Mouse (Mus musculus) liver, embryonic 13.5 days (tissue): ENCODE measurements around the gene 4632433K11Rik. TPM values are rescaled to one million over a fixed set of nuclear protein-coding genes. Genes with fewer than 3 reads are reported as not detected.

ENCODE experiments used
- ATAC-seq: fragments of 200-750 bp; cut with Nextera tagmentation; 2 replicates; pipeline ENCODE4 v1.8.0; 2017; ENCODE audit warnings: low read depth, mild to moderate bottlenecking, moderate number of reproducible peaks, moderate library complexity
- DNase-seq: peaks from one replicate; pipeline ENCODE4 v3.0.0; 2022
- H3K27ac ChIP-seq: fragments of 300-500 bp; sonication (generic); 2 replicates; pipeline ENCODE4 v1.5.1; 2015; ENCODE audit warnings: moderate library complexity, mild to moderate bottlenecking, inconsistent platforms
- H3K27me3 ChIP-seq: fragments of 300-500 bp; sonication (generic); 2 replicates; pipeline ENCODE4 v1.6.1; 2015; ENCODE audit warnings: mild to moderate bottlenecking, inconsistent platforms
- H3K36me3 ChIP-seq: fragments of 300-500 bp; sonication (generic); 2 replicates; pipeline ENCODE4 v1.6.1; 2015; ENCODE audit warnings: mild to moderate bottlenecking, inconsistent platforms
- H3K4me1 ChIP-seq: fragments of 300-500 bp; sonication (generic); replicated peaks from 2 replicates; pipeline ENCODE4 v1.6.1; 2015; ENCODE audit warnings: inconsistent platforms
- H3K4me2 ChIP-seq: fragments of 300-500 bp; sonication (generic); 2 replicates; pipeline ENCODE4 v1.6.1; 2015; ENCODE audit warnings: inconsistent platforms, mild to moderate bottlenecking, moderate library complexity
- H3K4me3 ChIP-seq: fragments of 300-500 bp; sonication (generic); replicated peaks from 2 replicates; pipeline ENCODE4 v1.5.1; 2015; ENCODE audit warnings: mild to moderate bottlenecking, inconsistent platforms
- H3K9ac ChIP-seq: fragments of 300-500 bp; sonication (generic); 2 replicates; pipeline ENCODE4 v1.6.1; 2015; ENCODE audit warnings: mild to moderate bottlenecking, inconsistent platforms
- H3K9me3 ChIP-seq: fragments of 300-500 bp; sonication (generic); replicated peaks from 2 replicates; pipeline ENCODE4 v1.6.1; 2016; ENCODE audit warnings: inconsistent platforms
- WGBS: fragments of 180-500 bp; shearing (Covaris S2); methylation state at CpG from one replicate; pipeline ENCODE4 v1.1.7; 2015; ENCODE audit not compliant: insufficient replicate concordance; 5-methylcytosine and 5-hydroxymethylcytosine counted together
- polyA plus RNA-seq: library from polyadenylated mRNA; unstranded; fragments of >200 nt; fragmentation: Nextera tagmentation; extraction: Ambion mirVana; gene quantifications from 2 replicates; pipeline ENCODE4 v1.2.1, GENCODE M21; 2015

The 4632433K11Rik gene
- polyA plus RNA-seq, 1 experiment from 2014 or later = 0.09 TPM

DNA sequence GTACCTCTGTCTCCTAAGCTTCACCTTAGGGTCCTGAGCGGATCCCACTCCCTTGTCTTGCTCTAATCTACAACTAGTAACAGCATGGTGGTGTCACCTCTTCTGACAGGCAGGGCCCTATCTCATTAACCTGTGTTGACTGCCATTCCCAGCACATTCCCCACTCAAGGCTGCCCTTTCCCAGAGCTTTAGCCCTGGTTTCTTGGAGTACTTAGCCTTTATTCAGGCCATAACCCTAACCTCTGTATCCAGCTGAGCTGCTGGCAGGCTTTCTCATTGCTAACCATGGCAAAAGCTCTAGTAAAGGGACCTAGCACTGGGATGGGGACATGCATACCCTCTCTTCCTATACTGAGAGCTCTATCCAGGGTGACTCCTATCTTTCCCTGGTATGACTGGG lies 24.7 kb downstream of the 4632433K11Rik start:
- H3K9me3 ChIP-seq = no peaks in the 10 kb centered on the region
- ATAC-seq = no peak
- H3K27me3 ChIP-seq = peaks cover 59% of the 10 kb centered on the region

DNA sequence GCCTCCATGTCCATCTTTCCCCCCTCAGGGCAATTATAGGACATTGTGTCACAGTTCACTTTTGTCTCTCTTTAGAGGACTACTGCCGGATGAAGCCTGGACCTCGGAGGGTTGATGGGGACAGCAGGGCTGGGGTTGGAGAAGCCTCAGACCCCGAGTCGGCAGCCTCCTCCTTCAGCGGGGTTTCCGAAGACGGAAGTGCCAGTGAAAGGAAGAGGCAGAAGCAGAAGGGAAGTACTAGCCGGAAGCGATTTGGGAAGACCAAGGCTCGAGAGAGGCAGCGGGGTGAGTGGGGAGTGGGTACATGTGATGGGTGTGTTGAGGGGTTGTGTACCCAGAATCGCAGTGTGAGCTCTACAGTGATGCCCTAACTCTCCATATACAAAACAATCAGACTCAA lies 25.5 kb downstream of the 4632433K11Rik start:
- Histone ChIP-seq H3K4me3 (no peak overlapping the region), H3K27me3 (peaks cover 51% of the 10 kb centered on the region), H3K4me2 (peak overlapping the region; percentile 98), H3K27ac (no peak overlapping the region), H3K9ac (peak overlapping the region; percentile 92; the same call in 1 of the 2 replicates), H3K36me3 (peaks cover 4% of the 10 kb centered on the region; the same call in 1 of the 2 replicates), H3K4me1 (peaks cover 35% of the 10 kb centered on the region), H3K9me3 (no peaks in the 10 kb centered on the region)
- WGBS = 81% methylated on average over 12 of the region's 12 CpGs
- no peak for DNase-seq
- ATAC-seq = no peak

More for the DNA sequence above, 24.7 kb downstream of the 4632433K11Rik start:
- H3K9ac ChIP-seq = no peak overlapping the region
- no peak overlapping the region for H3K4me2 ChIP-seq
- DNase-seq = no peak
- H3K27ac ChIP-seq = no peak overlapping the region
- WGBS = 77% methylated on average over 1 of the region's 1 CpGs
- H3K36me3 ChIP-seq = no peaks in the 10 kb centered on the region; the same call in 1 of the 2 replicates
- H3K4me1 ChIP-seq = peaks cover 33% of the 10 kb centered on the region
- no peak overlapping the region for H3K4me3 ChIP-seq

DNA sequence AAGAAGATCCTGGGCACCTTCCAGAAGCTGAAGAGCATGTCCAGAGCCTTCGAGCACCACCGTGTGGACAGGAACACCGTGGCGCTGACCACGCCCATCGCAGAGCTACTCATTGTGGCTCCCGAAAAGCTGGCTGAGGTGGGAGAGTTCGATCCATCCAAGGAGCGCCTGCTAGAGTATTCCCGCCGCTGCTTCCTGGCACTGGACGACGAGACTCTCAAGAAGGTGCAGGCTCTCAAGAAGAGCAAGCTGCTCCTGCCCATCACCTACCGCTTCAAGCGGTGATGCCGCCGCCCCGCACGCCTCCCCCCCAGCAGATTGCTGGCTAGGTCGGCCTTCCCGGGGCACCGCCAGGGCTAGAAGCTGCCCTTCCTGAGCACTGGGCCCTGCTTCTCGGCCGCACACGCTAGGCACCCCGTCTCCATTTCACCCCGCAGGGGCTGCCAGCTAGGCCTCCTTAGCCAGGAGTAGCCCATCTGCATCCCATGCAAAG lies 26.4 kb downstream of the 4632433K11Rik start:
- H3K9ac ChIP-seq = peak overlapping the region; percentile 92
- H3K4me1 ChIP-seq = peaks cover 42% of the 10 kb centered on the region
- peaks cover 42% of the 10 kb centered on the region for H3K27me3 ChIP-seq
- peaks cover 5% of the 10 kb centered on the region; the same call in 1 of the 2 replicates for H3K36me3 ChIP-seq
- WGBS = 3% methylated on average over 27 of the region's 27 CpGs
- peak overlapping the region; percentile 82 for H3K4me3 ChIP-seq
- DNase-seq (peak; percentile 76), ATAC-seq (no peak)
- H3K27ac ChIP-seq = peak overlapping the region; percentile 99
- no peaks in the 10 kb centered on the region for H3K9me3 ChIP-seq
- H3K4me2 ChIP-seq = peak overlapping the region; percentile 98

DNA sequence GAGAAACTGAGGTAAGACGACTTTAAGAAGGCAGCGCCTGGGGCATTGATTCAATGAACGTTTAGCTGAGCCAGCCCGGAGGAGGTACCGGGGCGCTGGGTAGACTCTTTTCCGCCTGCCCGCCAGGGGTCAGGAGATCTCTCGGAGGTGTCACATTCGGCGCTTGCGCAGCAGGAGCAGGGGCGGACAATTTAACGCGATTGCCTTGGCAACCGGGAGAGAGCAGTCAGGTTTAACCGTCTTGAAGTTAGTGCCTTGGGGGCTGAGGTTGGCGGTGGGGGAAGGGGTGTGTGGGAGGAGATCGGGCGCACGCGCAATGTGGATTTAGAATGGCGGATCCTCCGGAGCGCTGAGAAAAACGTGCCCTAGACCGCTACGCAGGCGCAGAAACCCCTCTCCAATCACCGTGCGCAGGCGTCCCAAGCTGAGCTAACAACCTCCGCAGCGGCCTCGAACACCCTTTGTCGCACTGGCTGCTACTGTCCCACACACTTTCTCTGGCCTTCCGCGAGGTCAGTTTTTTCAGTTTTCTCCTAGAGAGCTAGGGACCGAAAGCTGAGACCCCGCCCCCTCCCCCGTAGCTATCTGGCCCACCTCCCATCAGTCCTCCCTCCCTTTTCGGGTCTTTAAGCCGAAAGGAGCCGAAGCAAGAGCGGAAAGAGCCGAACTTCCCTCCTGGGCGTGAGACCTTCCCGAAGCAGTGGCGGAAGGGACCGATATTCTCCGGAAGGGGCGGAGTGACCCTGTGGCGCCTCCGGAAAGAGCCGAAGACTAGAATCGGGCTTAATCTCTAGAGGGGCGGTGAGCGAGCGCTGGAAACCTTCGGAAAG lies 27.2 kb downstream of the 4632433K11Rik start:
- peak; percentile 94 for DNase-seq
- WGBS = under 1% methylated on average over 60 of the region's 60 CpGs
- ATAC-seq = peak; percentile 83
- H3K27ac ChIP-seq = peak overlapping the region; percentile 99
- peaks cover 14% of the 10 kb centered on the region for H3K36me3 ChIP-seq
- H3K4me2 ChIP-seq = peak overlapping the region; percentile 98
- H3K9me3 ChIP-seq = no peaks in the 10 kb centered on the region
- H3K27me3 ChIP-seq = peaks cover 34% of the 10 kb centered on the region
- peak overlapping the region; percentile 92 for H3K9ac ChIP-seq
- H3K4me3 ChIP-seq = peak overlapping the region; percentile 82
- H3K4me1 ChIP-seq = peaks cover 50% of the 10 kb centered on the region

DNA sequence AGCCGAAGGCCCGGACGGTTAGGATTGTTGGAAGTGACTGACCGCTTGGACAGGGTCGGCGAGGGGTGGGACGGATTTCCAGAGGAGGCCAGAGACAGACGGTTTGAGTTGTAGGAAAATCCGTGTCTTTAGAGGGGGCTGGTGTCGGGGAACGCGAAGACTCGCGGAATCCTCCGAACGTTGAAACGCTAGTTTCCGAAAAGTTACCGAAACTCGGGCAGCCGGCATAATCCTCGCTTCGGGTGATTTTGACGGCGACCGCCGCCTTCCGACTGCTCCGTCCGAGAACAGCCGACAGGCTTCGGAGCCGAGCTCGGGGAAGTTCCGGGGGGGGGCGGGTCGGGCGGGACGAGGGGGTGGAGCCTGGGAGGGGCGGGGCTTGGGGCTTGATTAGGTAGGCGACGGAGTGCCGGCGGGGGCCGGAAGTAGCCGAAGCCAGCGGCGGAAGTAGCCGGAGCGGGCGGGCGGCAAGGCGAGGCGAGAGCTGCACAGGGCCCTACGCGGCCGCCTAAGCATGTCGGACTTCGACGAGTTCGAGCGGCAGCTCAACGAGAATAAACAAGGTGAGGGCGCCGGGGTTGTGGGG lies 27.9 kb downstream of the 4632433K11Rik start, which contains the start of gene U2af2:
Gene U2af2, plus strand, starts transcription at position 370 of the 586 bp plus-strand sequence.
- Histone ChIP-seq H3K9ac (peak within 1 kb of the TSS; percentile 92), H3K4me1 (peaks cover 56% of the 10 kb centered on the region), H3K4me2 (peak within 1 kb of the TSS; percentile 98), H3K27ac (peak within 1 kb of the TSS; percentile 99), H3K27me3 (peaks cover 27% of the 10 kb centered on the region), H3K36me3 (peaks cover 21% of the 10 kb centered on the region), H3K9me3 (no peaks in the 10 kb centered on the region), H3K4me3 (peak within 1 kb of the TSS; percentile 82)
- under 1% methylated on average over 65 of the region's 65 CpGs for whole genome bisulfite sequencing
- DNase-seq (peak; percentile 88), ATAC-seq (peak; percentile 78)

DNA sequence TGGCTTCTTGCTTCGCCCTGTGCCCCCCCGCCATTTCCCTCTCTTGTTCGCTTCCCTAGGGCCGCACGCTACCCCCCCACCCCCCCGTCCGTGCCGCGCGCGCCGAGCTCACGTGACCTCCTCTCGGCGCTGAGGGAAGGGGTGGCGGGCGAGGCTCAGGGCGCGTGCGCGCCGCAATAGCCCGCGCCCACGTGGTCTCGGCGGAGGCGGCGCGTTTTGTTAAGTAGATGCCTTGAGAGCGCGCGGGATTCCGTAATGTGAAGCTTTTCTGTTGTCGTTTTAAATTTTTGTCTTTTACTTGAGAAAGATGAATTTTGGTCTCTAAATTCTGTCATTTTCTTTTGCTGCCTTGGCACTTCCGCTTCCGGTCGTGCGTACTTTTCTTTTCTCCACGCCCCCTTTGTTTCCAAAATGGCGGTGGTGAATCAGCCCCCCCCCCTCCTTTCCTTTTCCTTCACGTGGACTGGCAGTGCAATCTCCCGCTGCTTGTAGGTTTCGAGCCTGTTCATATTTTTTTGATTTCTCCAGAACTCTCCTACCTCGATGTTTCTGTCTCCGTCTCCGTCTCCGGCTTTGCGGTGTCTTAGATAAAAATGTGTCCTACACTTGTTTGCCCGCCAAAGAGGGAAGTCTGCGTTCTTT lies 28.6 kb downstream of the 4632433K11Rik start:
- H3K4me2 ChIP-seq = peak overlapping the region; percentile 98
- peaks cover 27% of the 10 kb centered on the region for H3K36me3 ChIP-seq
- peak overlapping the region; percentile 82 for H3K4me3 ChIP-seq
- no peak for DNase-seq
- H3K9me3 ChIP-seq = no peaks in the 10 kb centered on the region
- H3K27me3 ChIP-seq = peaks cover 21% of the 10 kb centered on the region
- peak overlapping the region; percentile 99 for H3K27ac ChIP-seq
- peak; percentile 63 for ATAC-seq
- WGBS = under 1% methylated on average over 51 of the region's 51 CpGs
- H3K9ac ChIP-seq = peak overlapping the region; percentile 92
- H3K4me1 ChIP-seq = peaks cover 59% of the 10 kb centered on the region

DNA sequence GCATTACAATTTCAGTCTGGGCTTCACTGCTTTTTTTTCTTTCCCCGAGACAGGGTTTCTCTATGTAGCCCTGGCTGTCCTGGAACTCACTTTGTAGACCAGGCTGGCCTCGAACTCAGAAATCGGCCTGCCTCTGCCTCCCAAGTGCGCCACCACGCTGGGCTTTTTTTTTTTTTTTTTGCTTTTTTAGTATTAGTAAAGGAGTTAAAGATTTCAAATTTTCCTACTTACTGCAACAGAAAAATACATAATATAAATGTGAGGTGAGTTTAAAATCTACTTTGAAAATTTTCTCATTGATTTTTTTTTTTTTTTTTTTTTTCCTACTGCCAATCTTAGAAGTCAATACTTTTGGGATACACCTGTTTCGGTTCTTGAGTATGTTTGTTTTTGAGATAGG lies 31.0 kb downstream of the 4632433K11Rik start:
- 79% methylated on average over 6 of the region's 6 CpGs for WGBS
- Histone ChIP-seq H3K27me3 (no peaks in the 10 kb centered on the region), H3K4me2 (peak overlapping the region; percentile 98), H3K4me1 (peaks cover 56% of the 10 kb centered on the region), H3K9me3 (no peaks in the 10 kb centered on the region), H3K36me3 (peaks cover 51% of the 10 kb centered on the region), H3K4me3 (peak overlapping the region; percentile 82), H3K27ac (no peak overlapping the region), H3K9ac (peak overlapping the region; percentile 92; the same call in 1 of the 2 replicates)
- ATAC-seq (no peak), DNase-seq (no peak)

DNA sequence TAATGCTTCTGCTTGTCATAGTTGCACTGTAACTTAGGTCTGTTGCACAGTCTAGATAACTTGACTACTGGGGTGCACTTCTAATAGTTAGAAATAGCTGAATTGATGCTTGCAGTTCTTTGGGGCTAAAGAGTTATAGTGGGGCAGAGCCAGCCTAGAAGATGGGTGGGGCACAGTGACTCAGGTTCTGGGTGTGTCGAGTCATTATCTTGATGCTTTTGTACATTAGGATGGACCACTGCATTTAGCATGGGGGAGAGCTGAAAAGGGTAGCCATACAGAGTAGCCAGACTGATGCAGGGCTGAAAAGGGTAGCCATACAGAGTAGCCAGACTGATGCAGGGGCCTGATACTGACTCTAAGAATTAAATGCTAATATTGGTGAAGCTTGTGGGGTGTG lies 39.7 kb downstream of the 4632433K11Rik start:
- peak overlapping the region; percentile 64 for H3K9ac ChIP-seq
- H3K27ac ChIP-seq = peak overlapping the region; percentile 89
- peak overlapping the region; percentile 25 for H3K4me3 ChIP-seq
- peak; percentile 66 for DNase-seq
- no peaks in the 10 kb centered on the region for H3K27me3 ChIP-seq
- H3K4me1 ChIP-seq = peaks cover 70% of the 10 kb centered on the region
- peaks cover 99% of the 10 kb centered on the region for H3K36me3 ChIP-seq
- ATAC-seq = peak; percentile 78
- no peaks in the 10 kb centered on the region for H3K9me3 ChIP-seq
- H3K4me2 ChIP-seq = peak overlapping the region; percentile 59
- WGBS = 7% methylated on average over 1 of the region's 1 CpGs

DNA sequence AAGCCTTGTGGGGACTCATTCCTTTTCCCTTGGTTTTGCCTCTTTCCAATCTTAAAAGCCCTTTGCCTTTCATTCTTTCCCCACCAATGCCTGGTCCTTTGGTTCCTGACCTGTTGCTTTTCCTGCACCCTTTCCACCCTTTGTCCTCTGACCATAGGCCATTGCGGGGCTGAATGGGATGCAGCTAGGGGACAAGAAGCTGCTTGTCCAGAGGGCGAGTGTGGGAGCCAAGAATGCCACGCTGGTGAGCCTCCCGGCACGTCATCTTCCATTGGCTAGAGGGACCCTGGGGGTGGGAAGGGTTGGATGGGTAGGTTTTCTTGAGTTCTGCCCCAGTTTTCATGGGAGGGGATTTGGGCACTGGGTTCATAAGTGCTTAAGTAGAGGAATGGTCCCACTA lies 41.1 kb downstream of the 4632433K11Rik start:
- 87% methylated on average over 5 of the region's 5 CpGs for WGBS
- H3K4me3 ChIP-seq = no peak overlapping the region
- H3K9me3 ChIP-seq = no peaks in the 10 kb centered on the region
- H3K9ac ChIP-seq = 0 out of 2 replicates have a peak overlapping the region, but pooled peaks have one; percentile 29
- no peaks in the 10 kb centered on the region for H3K27me3 ChIP-seq
- peak overlapping the region; percentile 64 for H3K27ac ChIP-seq
- peaks cover 92% of the 10 kb centered on the region for H3K36me3 ChIP-seq
- H3K4me2 ChIP-seq = 0 out of 2 replicates have a peak overlapping the region, but pooled peaks have one; percentile 3
- no peak for ATAC-seq
- no peak for DNase-seq
- H3K4me1 ChIP-seq = peaks cover 73% of the 10 kb centered on the region

DNA sequence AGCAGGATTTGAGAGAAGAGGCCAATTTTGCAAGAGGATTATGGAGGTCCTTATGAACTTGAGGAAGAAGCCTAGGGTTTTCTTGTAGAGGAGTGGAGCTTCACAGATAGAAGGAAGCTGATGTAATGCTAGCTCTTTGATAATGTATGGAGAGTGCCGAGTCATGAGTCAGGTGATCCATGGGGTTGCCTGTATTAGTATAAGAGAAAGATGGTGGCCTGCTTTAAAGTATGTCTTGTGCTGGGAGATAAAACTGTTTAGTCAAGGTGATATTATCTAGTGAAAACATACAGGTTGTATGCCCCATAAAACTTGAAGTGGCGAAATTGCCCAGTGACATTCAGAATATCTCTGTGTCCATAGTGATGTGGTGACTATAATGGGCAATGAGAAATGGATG lies 43.0 kb downstream of the 4632433K11Rik start:
- 41% methylated on average over 2 of the region's 2 CpGs for WGBS
- H3K9me3 ChIP-seq = no peaks in the 10 kb centered on the region
- no peak overlapping the region for H3K4me3 ChIP-seq
- peak overlapping the region; percentile 83 for H3K27ac ChIP-seq
- 0 out of 2 replicates have a peak overlapping the region, but pooled peaks have one; percentile 14 for H3K9ac ChIP-seq
- DNase-seq (peak; percentile 50), ATAC-seq (peak; percentile 17; the same call in 1 of the 2 replicates)
- H3K4me2 ChIP-seq = peak overlapping the region; percentile 34
- H3K4me1 ChIP-seq = peaks cover 71% of the 10 kb centered on the region
- H3K36me3 ChIP-seq = peaks cover 74% of the 10 kb centered on the region
- H3K27me3 ChIP-seq = no peaks in the 10 kb centered on the region
